Mouse (Mus musculus): Measurements from ENCODE around the gene Spata9.

- TF ChIP-seq GATA1 (IDR thresholded peaks at IDR 0.05; ENCODE audit: low read length) (no peak), TAL1 (IDR thresholded peaks at IDR 0.05; ENCODE audit: low read length) (no peak)
Measured at GRCm38 (mm10) chr13:75966850-75967249, at the start of gene Spata9.

Measured in erythroblast, embryonic 14.5 days (primary cell).